Mouse (Mus musculus): Measurements from ENCODE around the gene Cnr1.

DNA sequence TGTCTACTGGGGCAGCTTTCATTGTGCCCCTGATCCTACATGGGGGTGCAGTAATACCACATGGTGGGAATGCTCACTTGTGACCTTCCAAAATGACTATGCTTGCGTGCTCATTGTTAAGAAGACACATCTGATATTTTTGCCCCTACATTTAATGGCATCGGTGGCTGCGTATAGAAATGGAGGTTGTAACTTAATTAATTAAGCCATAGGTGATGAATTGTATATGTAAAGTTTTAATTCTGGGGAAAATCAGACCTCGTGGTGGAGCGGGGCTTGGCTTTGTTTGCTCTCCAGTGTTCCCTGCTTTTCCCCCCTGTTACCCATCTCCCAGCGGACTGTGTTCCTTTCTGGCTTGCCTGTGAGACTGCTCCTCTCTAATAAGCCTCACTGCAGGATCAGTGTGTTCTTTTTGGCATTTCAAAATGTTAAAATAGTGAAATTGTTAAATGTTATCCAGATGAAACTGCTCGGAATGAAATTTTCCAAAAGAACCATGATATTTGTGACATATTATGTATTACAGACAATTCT lies 2.4 kb downstream of the Cnr1 start:
- TF ChIP-seq GATA1 (IDR thresholded peaks at IDR 0.05; ENCODE audit: low read length), result no peak
- TF ChIP-seq TAL1 (IDR thresholded peaks at IDR 0.05; ENCODE audit: low read length), result no peak

All from erythroblast, embryonic 14.5 days (primary cell).